Mouse (Mus musculus): ENCODE results near the gene Ano9. TPM values are rescaled to one million over a fixed set of nuclear protein-coding genes. Genes with fewer than 3 reads are reported as not detected.

The Ano9 gene
- polyA plus RNA-seq, 1 experiment from 2014 or later = 0.20 TPM

DNA sequence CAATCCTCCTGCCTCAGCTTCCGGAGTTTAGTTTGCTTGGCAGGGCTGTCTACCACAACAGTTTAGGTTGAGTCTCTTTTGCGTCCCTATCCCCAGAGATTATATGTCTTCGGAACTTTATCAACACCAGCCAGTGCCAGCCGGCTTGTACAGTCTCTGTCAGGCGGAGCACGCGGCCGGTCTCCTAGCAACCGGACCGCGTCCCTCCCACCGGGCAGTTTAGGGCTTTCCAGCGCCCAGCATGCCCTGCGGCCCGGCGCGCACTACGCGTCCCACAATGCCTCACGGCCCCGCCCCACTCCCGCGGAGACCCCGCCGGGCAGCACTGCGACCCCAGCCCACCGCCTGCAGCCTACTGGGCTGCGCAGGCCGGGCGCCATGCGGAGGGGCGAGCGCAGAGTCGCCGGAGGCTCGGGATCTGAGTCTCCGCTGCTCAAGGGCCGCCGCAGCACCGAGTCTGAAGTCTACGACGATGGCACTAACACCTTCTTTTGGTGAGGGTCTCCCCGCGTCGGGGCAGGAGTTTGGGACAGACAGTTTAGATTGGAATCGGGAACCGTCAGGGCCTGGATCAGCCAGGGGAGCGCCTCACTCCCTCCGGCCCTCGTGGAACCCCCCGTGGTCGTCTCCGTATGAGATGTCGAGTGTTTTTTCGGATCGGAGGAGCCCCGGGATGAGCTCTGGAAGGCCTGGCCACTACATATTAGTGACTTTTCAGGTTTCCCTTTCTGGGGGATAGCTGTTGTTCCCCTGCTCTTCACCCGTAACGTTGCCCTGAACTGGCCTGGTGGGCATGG is 13.6 kb upstream of the Ano9 start:
- peaks cover 25% of the 10 kb centered on the region for H3K36me3 ChIP-seq
- 1% methylated on average over 59 of the region's 59 CpGs for WGBS
- no peaks in the 10 kb centered on the region for H3K27me3 ChIP-seq (ENCODE audit: insufficient read depth, poor library complexity, severe bottlenecking)
- peak overlapping the region; percentile 81 for H3K4me3 ChIP-seq
- H3K27ac ChIP-seq = peak overlapping the region; percentile 94
- DNase-seq (ENCODE audit: low spot score) = peak; percentile 96
- H3K4me1 ChIP-seq (replicated peaks) = peaks cover 17% of the 10 kb centered on the region
- no peaks in the 10 kb centered on the region for H3K9me3 ChIP-seq

DNA sequence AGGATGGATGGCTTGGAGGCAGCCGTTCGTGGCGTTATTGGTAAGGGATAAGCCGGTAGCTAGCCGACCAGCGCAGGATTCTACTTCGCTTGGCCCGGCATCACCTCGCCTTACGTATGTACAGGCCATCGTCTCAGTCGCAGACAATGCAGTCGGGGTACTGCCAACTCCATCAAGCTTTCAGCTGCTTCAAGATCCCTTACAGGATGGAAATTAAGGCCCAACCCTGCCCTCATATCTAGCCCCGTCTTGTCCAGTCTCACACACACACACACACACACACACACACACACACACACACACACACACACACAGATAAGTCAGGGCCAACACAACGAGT is 5.9 kb upstream of the Ano9 start:
- peaks cover under 1% of the 10 kb centered on the region; the same call in 1 of the 2 replicates for H3K27me3 ChIP-seq (ENCODE audit: insufficient read depth, poor library complexity, severe bottlenecking)
- H3K4me1 ChIP-seq (replicated peaks) = peaks cover 9% of the 10 kb centered on the region
- no peaks in the 10 kb centered on the region for H3K9me3 ChIP-seq
- DNase-seq (ENCODE audit: low spot score) = no peak
- WGBS = 3% methylated on average over 15 of the region's 15 CpGs
- H3K36me3 ChIP-seq = no peaks in the 10 kb centered on the region
- peak overlapping the region; percentile 87 for H3K27ac ChIP-seq
- peak overlapping the region; percentile 56 for H3K4me3 ChIP-seq

DNA sequence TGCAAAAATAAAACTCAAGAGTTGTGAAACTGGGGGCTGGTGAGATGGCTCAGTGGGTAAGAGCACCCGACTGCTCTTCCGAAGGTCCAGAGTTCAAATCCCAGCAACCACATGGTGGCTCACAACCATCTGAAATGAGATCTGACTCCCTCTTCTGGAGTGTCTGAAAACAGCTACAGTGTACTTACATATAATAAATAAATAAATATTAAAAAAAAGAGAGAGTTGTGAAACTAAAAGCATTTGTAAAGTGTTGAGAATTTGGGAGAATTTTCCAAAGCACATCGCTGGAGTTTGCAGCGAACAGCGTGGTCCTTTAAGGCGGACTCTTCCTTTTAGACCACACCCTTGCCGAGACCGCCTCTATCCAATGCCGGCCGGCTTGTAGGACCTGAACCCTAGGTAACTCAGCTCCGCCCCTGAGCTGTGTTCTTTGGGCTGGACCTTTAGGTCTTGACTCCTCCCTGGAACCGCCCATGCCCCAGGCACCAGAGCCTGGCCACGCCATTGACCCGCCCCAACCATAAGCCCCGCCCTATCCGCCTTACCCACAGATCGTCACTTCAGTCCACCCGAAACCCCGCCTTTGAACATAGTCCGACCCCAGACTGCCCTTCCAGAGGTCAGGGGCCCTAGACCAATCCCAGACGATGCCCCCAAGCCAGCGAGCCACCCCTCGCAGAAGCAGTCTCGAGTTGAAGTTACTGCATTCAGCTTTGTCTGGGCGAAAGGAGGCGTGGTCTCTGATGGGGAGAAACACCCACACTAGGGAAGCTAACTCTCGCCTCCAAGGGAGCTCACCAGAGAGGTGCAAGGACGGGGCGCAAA is 5.3 kb upstream of the Ano9 start:
- WGBS = 2% methylated on average over 29 of the region's 29 CpGs
- peaks cover 6% of the 10 kb centered on the region for H3K27me3 ChIP-seq (ENCODE audit: insufficient read depth, poor library complexity, severe bottlenecking)

DNA sequence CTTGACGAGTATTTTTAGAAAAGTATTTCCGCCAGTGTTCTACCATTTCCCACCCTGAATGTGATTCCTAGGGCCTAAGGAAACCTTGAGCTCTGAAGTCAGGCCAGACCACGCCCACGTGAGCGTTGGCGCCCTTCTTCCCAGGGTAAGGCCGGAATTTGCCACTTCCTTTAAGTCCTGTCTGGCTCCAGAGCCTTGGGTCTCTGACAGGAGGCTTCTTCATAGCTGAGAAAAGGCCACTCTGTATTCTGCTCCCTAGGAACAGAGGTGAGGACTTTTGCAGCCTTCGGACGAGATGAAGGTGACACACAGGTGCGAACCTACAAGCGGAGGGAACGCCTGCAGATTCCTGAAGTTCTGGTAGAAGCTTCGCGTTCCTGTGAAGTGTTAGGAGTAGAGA is 4.6 kb upstream of the Ano9 start, which contains the start of gene Ptdss2:
Gene Ptdss2 (plus strand): TSS at position 138 of the 400 bp plus-strand sequence.
- H3K27me3 ChIP-seq (ENCODE audit: insufficient read depth, poor library complexity, severe bottlenecking) = peaks cover 13% of the 10 kb centered on the region
- H3K4me3 ChIP-seq = peak within 1 kb of the TSS; percentile 56
- H3K9me3 ChIP-seq = no peaks in the 10 kb centered on the region
- 51% methylated on average over 14 of the region's 14 CpGs for WGBS
- H3K27ac ChIP-seq = peak within 1 kb of the TSS; percentile 87
- H3K4me1 ChIP-seq (replicated peaks) = peaks cover 17% of the 10 kb centered on the region
- no peaks in the 10 kb centered on the region for H3K36me3 ChIP-seq
- peak; percentile 11 for DNase-seq (ENCODE audit: low spot score)

More for the DNA sequence above, 5.3 kb upstream of the Ano9 start:
- peak; percentile 98 for DNase-seq (ENCODE audit: low spot score)
- H3K4me1 ChIP-seq (replicated peaks) = peaks cover 12% of the 10 kb centered on the region
- H3K27ac ChIP-seq = peak overlapping the region; percentile 87
- no peaks in the 10 kb centered on the region for H3K36me3 ChIP-seq
- no peaks in the 10 kb centered on the region for H3K9me3 ChIP-seq
- H3K4me3 ChIP-seq = peak overlapping the region; percentile 56

DNA sequence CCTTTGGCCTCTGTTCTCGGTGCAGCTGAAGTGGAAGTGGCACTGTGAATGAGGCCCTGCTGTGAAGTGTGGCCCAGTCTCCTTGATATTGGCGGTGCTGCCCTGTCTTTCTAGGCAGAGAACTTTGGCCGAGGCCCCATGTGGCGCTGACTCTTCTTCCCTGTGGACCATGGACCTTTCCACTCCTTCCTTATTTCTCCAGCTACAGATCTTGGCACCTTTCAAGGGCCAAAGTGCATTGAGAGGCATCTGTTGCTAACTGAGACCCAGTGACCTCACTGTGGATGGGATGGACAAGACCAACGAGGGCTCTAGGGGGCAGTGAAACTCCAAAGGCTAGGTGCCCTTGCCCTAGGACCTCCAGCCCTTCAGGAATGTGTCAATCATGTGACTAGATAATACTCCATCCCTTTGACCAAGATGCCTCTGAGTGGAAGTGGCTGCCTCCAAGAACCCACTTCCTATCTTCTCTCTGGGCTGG is 3.5 kb upstream of the Ano9 start:
- Histone ChIP-seq H3K4me3 (no peak overlapping the region), H3K9me3 (no peaks in the 10 kb centered on the region), H3K36me3 (no peaks in the 10 kb centered on the region), H3K27me3 (ENCODE audit: insufficient read depth, poor library complexity, severe bottlenecking) (peaks cover 23% of the 10 kb centered on the region), H3K27ac (no peak overlapping the region), H3K4me1 (replicated peaks) (peaks cover 17% of the 10 kb centered on the region)
- DNase-seq (ENCODE audit: low spot score) = no peak
- WGBS = 80% methylated on average over 5 of the region's 5 CpGs

DNA sequence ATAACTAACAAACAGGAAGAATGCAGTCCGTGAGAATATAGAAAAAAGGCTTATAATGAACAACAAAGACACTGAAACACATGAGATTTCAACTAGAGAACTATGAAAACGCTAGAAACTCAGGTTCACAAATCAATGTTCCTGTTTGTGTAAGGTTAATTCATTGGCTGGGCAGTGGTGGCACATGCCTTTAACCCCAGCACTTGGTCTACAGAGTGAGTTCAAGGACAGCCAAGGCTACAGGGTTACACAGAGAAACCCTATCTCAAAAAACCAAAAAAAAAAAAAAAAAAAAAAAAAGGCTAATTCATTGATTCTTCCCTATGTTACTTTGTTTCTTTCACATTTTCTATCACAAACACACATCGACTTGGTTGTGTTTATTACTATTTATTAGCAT is 3.0 kb upstream of the Ano9 start:
- H3K27me3 ChIP-seq (ENCODE audit: insufficient read depth, poor library complexity, severe bottlenecking) = peaks cover 28% of the 10 kb centered on the region
- H3K4me1 ChIP-seq (replicated peaks) = peaks cover 17% of the 10 kb centered on the region
- H3K4me3 ChIP-seq = no peak overlapping the region
- DNase-seq (ENCODE audit: low spot score) = no peak
- H3K36me3 ChIP-seq = no peaks in the 10 kb centered on the region
- no peak overlapping the region for H3K27ac ChIP-seq
- no peaks in the 10 kb centered on the region for H3K9me3 ChIP-seq
- WGBS = 81% methylated on average over 3 of the region's 3 CpGs

DNA sequence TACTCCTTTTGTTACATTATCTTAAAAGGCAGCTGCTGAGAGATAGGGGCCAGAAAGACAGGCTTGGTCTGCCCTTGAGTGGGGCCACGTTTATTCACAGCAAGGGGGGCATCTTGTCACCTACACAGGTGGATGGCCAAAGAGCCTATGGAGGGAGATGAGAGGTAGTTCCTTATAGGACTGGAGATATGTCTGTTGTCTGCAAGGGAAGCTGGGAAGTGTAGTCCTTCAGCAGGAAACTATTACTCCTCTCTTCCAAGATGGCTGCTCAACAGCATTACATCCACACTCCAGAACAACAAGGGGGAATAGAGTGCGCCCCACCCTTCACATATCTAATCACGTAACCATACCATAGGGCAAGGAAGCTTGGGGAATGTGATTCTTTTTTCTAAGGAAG is 1.9 kb upstream of the Ano9 start:
- H3K36me3 ChIP-seq = no peaks in the 10 kb centered on the region
- no peak for DNase-seq (ENCODE audit: low spot score)
- H3K27ac ChIP-seq = no peak overlapping the region
- H3K27me3 ChIP-seq (ENCODE audit: insufficient read depth, poor library complexity, severe bottlenecking) = peaks cover 28% of the 10 kb centered on the region
- H3K4me1 ChIP-seq (replicated peaks) = peaks cover 17% of the 10 kb centered on the region
- no peaks in the 10 kb centered on the region for H3K9me3 ChIP-seq
- 77% methylated on average over 3 of the region's 3 CpGs for WGBS
- no peak overlapping the region for H3K4me3 ChIP-seq

DNA sequence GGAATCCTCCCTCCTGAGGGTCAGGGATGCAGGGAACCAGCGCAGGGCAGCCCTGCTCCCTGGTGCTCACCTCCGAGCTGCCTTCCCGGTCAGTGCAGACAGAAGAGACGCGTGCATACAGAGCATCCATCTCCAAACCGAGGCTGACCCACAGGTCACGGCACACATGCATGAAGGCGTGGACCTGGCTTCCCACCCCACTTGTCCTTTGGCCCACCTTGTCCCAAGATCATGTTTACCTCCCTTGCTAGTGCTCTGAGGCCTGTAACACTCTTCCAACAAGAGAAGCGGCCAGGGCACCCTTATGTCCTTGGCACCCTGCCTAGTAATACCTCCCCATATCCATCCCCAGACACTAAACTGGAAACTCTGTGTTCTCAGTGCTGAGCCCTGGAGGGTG is 1.7 kb downstream of the Ano9 start:
- no peak overlapping the region for H3K27ac ChIP-seq
- peaks cover 28% of the 10 kb centered on the region for H3K27me3 ChIP-seq (ENCODE audit: insufficient read depth, poor library complexity, severe bottlenecking)
- 87% methylated on average over 9 of the region's 9 CpGs for WGBS
- no peak for DNase-seq (ENCODE audit: low spot score)
- H3K36me3 ChIP-seq = no peaks in the 10 kb centered on the region
- peaks cover 8% of the 10 kb centered on the region; the same call in 1 of the 2 replicates for H3K4me1 ChIP-seq (replicated peaks)
- no peaks in the 10 kb centered on the region for H3K9me3 ChIP-seq
- no peak overlapping the region for H3K4me3 ChIP-seq

DNA sequence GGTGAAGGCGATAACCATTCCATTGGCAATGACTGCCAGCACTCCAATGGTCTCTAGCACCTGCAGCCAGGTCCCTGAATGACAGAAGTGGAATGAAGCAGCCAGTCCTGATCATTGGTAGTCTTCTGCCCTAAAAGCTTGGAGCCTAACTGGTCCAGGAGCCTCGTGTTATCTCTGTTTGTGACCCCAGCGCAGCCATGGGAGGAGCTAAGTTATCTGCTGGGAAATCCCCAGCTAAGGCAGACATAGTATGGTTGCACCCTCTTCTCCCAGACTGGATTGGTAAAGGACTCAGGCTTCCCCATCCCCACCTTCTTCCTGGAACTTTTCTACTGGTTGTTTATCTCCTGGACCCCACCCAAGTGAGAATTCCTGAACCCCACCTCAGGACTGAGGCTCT is 14.4 kb downstream of the Ano9 start:
- Histone ChIP-seq H3K36me3 (no peaks in the 10 kb centered on the region), H3K4me1 (replicated peaks) (peaks cover 12% of the 10 kb centered on the region), H3K4me3 (no peak overlapping the region), H3K27me3 (ENCODE audit: insufficient read depth, poor library complexity, severe bottlenecking) (peaks cover 51% of the 10 kb centered on the region), H3K27ac (no peak overlapping the region), H3K9me3 (no peaks in the 10 kb centered on the region)
- 71% methylated on average over 3 of the region's 3 CpGs for WGBS
- no peak for DNase-seq (ENCODE audit: low spot score)

DNA sequence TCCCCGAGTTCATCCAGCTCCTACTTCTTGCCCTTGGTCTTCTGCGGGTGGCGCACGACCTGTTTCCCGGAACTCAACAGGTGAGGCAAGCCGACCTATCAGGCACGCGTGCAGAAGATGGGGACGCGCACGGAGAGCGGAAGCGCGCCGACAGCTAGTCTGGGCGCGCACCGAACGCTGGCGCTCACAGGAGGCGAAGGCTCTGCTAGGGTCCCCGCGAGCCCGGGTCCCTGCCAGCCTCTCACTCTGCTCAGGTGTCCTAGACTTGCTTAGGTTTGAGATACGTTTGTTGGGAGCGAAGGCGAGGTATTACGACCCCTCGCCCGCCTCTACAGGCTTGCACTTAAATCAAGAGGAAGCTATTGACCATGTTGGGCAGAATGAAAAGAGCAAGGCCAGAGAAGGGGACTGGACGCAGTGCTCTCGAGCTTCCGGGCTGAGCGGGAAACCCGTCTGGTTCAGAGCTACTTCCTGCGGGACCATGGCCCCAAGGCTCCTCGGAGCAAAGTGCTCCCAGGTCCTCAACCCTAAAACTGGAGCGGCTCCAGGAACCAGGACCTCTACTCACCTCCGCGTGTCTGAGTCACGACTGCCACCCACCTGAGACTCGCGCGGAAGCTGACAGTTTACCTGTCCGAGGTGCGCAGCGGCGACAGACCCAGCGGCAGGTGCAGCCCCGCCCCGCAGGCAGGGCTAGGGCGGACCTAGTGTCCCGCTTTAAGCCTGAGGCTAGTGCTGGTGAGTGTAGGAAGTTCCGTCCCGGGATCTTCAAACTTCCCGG is 17.5 kb downstream of the Ano9 start, which contains the start of gene Sigirr:
Gene Sigirr (minus strand): TSS at position 662 of the 781 bp plus-strand sequence.
- Histone ChIP-seq H3K27me3 (ENCODE audit: insufficient read depth, poor library complexity, severe bottlenecking) (peaks cover 74% of the 10 kb centered on the region), H3K27ac (peak within 1 kb of the TSS; percentile 67), H3K4me3 (peak within 1 kb of the TSS; percentile 53), H3K4me1 (replicated peaks) (peaks cover 26% of the 10 kb centered on the region), H3K9me3 (no peaks in the 10 kb centered on the region), H3K36me3 (no peaks in the 10 kb centered on the region)
- WGBS = 1% methylated on average over 56 of the region's 56 CpGs
- peak; percentile 52 for DNase-seq (ENCODE audit: low spot score)

DNA sequence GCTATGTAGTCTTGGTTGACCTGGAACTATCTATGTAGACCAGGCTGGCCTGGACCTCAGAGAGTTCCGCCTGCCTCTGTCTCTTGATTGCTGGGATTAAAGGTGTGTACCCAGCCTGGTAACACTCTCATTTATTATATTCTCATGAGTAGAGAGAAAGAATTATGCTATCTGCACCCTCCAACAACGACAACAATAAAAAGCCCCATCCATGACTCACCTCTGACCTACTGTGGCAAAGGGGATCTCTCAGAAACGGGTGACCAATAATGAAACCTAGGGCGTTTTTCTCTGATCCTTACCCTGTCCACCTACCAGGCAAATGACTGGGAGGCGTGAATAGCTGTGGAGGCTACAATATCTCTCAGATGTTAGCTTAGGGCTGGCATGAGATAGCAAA is 20.4 kb downstream of the Ano9 start:
- H3K27me3 ChIP-seq (ENCODE audit: insufficient read depth, poor library complexity, severe bottlenecking) = peaks cover 77% of the 10 kb centered on the region
- H3K27ac ChIP-seq = 0 out of 2 replicates have a peak overlapping the region, but pooled peaks have one; percentile 8
- H3K9me3 ChIP-seq = no peaks in the 10 kb centered on the region
- no peaks in the 10 kb centered on the region for H3K36me3 ChIP-seq
- peaks cover 52% of the 10 kb centered on the region for H3K4me1 ChIP-seq (replicated peaks)
- 83% methylated on average over 5 of the region's 5 CpGs for WGBS
- DNase-seq (ENCODE audit: low spot score) = no peak
- H3K4me3 ChIP-seq = no peak overlapping the region

DNA sequence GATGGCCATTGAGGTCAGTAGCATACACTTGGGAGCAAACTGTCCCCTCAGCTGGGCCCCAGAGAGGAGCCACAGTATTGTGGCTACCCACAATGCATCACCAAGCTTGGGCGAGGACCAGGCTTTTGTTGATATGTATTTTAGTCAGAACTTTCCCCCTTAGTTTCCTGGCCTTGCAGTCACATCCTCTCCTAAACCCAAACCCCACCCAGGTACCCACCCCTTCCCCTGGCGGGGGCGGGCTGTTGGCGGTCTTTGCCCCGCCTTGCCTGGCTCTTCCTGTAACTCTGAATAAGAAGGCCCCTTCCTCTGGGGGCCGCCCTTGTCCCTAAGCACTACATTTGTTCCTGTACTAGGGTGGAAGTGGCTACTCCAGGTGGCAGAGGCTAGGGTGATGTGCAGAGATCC is 21.0 kb downstream of the Ano9 start:
- Histone ChIP-seq H3K4me3 (no peak overlapping the region), H3K27me3 (ENCODE audit: insufficient read depth, poor library complexity, severe bottlenecking) (peaks cover 76% of the 10 kb centered on the region), H3K27ac (peak overlapping the region; percentile 8; the same call in 1 of the 2 replicates), H3K36me3 (no peaks in the 10 kb centered on the region), H3K9me3 (no peaks in the 10 kb centered on the region), H3K4me1 (replicated peaks) (peaks cover 57% of the 10 kb centered on the region)
- DNase-seq (ENCODE audit: low spot score) = no peak
- 37% methylated on average over 6 of the region's 6 CpGs for WGBS
